Mouse (Mus musculus) small intestine, adult 2 months (tissue): ENCODE measurements around the gene Exoc6b.

Experiments used
- CTCF ChIP-seq: fragments of 200-500 bp; IDR thresholded peaks from 2 replicates; pipeline ENCODE4 v1.5.1; 2012; ENCODE audit warnings: low read depth, mild to moderate bottlenecking, control low read depth, inconsistent platforms, low read length, moderate library complexity, mixed read lengths; ENCODE audit not compliant: insufficient replicate concordance, insufficient read length; ENCODE audit errors: extremely low read depth
- POLR2A ChIP-seq: fragments of 200-500 bp; IDR thresholded peaks from 2 replicates; pipeline ENCODE4 v1.6.1; 2012; ENCODE audit warnings: low read depth, mild to moderate bottlenecking, control low read depth, inconsistent platforms, low read length, moderate library complexity

GRCm38 (mm10) chr6:84579508-84579907 lies 489.8 kb downstream of the Exoc6b start:
- TF ChIP-seq CTCF (no peak), POLR2A (no peak)
